Mouse (Mus musculus): Measurements from ENCODE around the gene Aire.

DNA sequence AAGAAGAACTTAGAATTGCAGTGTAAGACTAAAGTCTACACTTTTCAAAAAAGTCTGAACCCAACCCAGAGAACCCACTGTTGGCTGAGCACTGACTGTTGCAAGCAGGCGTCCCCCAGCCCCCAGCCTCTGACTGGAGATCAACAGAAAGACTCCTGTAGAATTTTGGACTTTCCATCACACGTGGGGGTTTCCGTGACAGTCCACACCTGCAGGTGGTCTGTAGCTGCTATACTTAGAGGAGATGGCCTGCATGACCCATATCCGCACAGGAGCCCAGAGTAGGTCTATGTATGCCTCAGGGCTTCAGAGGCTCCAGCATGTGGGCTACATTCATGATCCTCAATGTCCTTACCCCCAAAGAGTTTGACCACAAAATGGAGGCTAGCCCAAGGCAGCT is 3.0 kb upstream of the Aire start:
- no peak for TF ChIP-seq CTCF (IDR thresholded peaks at IDR 0.05; ENCODE audit: insufficient read depth, low read length)
- no peak for TF ChIP-seq POLR2A (IDR thresholded peaks at IDR 0.05; ENCODE audit: borderline replicate concordance, extremely low read depth, low read depth, low read length)

Measured in lung, adult 2 months (tissue).